Mouse (Mus musculus) myocyte (in vitro differentiated cells): ENCODE measurements at regions not wholly inside any gene's neighbourhood (a gene's known extent, or its start where the extent isn't known, plus 50 kb on each side); places are given as distances from the start of the nearest gene placed in this dataset.

Experiments
- CEBPB ChIP-seq: IDR thresholded peaks from 2 replicates; pipeline ENCODE4 v1.6.1; 2011; ENCODE audit warnings: mild to moderate bottlenecking, moderate library complexity; ENCODE audit not compliant: poor library complexity, insufficient read depth, severe bottlenecking
- E2F4 ChIP-seq: IDR thresholded peaks from one replicate; pipeline ENCODE4 v1.6.1; 2011; ENCODE audit warnings: mild to moderate bottlenecking, control low read depth, moderate library complexity; ENCODE audit not compliant: insufficient read depth
- MAX ChIP-seq: IDR thresholded peaks from one replicate; pipeline ENCODE4 v1.6.1; 2011; ENCODE audit warnings: low read depth, mild to moderate bottlenecking, control low read depth
- MYOD1 ChIP-seq, 3 experiments: IDR thresholded peaks; one replicate each; pipeline ENCODE4 v1.6.1; 2011; ENCODE audit warnings: control low read depth in 2 of 3, low read depth in 2 of 3, mild to moderate bottlenecking in 2 of 3, moderate library complexity in 1 of 3; ENCODE audit not compliant: insufficient read length in 2 of 3, control insufficient read depth in 1 of 3
- MYOG ChIP-seq, 3 experiments: IDR thresholded peaks; one replicate each; pipeline ENCODE4 v1.6.1; 2011; ENCODE audit warnings: control low read depth in 2 of 3, low read depth in 2 of 3, mild to moderate bottlenecking in 2 of 3; ENCODE audit not compliant: insufficient read length in 2 of 3, control insufficient read depth in 1 of 3, insufficient read depth in 1 of 3
- POLR2A ChIP-seq: IDR thresholded peaks from one replicate; pipeline ENCODE4 v1.6.1; 2011; ENCODE audit warnings: low read depth, mild to moderate bottlenecking, control low read depth, moderate library complexity; ENCODE audit not compliant: insufficient read length
- REST ChIP-seq: IDR thresholded peaks from one replicate; pipeline ENCODE4 v1.6.1; 2011; ENCODE audit warnings: mild to moderate bottlenecking, control low read depth, moderate library complexity; ENCODE audit not compliant: insufficient read depth, insufficient read length
- SRF ChIP-seq: IDR thresholded peaks from one replicate; pipeline ENCODE4 v1.6.1; 2011; ENCODE audit warnings: low read depth; ENCODE audit not compliant: control insufficient read depth, insufficient read length
- TCF12 ChIP-seq: IDR thresholded peaks from one replicate; pipeline ENCODE4 v1.6.1; 2011; ENCODE audit warnings: mild to moderate bottlenecking, control low read depth; ENCODE audit not compliant: poor library complexity, insufficient read depth, severe bottlenecking
- USF1 ChIP-seq: IDR thresholded peaks from one replicate; pipeline ENCODE4 v1.6.1; 2011; ENCODE audit warnings: low read depth, mild to moderate bottlenecking, control low read depth, moderate library complexity

GRCm38 (mm10) chr13:44584551-44584950 lies 144.7 kb upstream of the Jarid2 start:
- TF ChIP-seq POLR2A (no peak), MYOG (IDR thresholded peaks at IDR 0.05; ENCODE audit: control insufficient read depth in 1 of 3, insufficient read depth in 1 of 3, insufficient read length in 2 of 3, low read depth in 2 of 3) (no peak), USF1 (no peak), REST (no peak), CEBPB (no peak), SRF (no peak), MAX (no peak), MYOD1 (IDR thresholded peaks at IDR 0.05; ENCODE audit: control insufficient read depth in 1 of 3, insufficient read length in 2 of 3, low read depth in 2 of 3) (no peak), E2F4 (no peak), TCF12 (no peak)
